Mouse (Mus musculus): ENCODE data around the gene Gm17067. TPM values are rescaled to one million over a fixed set of nuclear protein-coding genes. Genes with fewer than 3 reads are reported as not detected.
"Not testable (repeated sequence)": the region's sequence is repeated elsewhere in the genome, so short reads cannot be mapped to it uniquely, and the experiment has no call there.

Gm17067 gene
- total and polyA plus RNA-seq, 3 experiments = not detected

- intact Hi-C loops (cut with DNase I); H3K9ac ChIP-seq (ENCODE audit: low read depth, low read length); H3K4me1 ChIP-seq (ENCODE audit: control insufficient read depth, insufficient read depth, low read length); H3K27me3 ChIP-seq (ENCODE audit: control insufficient read depth, insufficient read depth, low read length); DNase-seq; H3K79me2 ChIP-seq (replicated peaks; ENCODE audit: control insufficient read depth, insufficient read depth, low read length); H3K27ac ChIP-seq; H3K36me3 ChIP-seq (ENCODE audit: control insufficient read depth, insufficient read depth, low read length); H3K4me3 ChIP-seq: not testable (repeated sequence)
- WGBS = 70% methylated on average over 5 of the region's 5 CpGs
- TF ChIP-seq CTCF (IDR thresholded peaks at IDR 0.05) = 0 out of 2 replicates have a peak, but pooled peaks have one; percentile 8
Observed at GRCm38 (mm10) chr7:42660140-42660539, 66.7 kb downstream of the Gm17067 start.

Other genes with a start within 250 kb of the Gm17067 start
- gene Zfp141, start 221.3 kb downstream of the Gm17067 start, total RNA-seq (2021) = 1 to 10 TPM; 4.1 to 4.2 TPM
- 1.7 and 3.1 TPM in 2 replicates for gene Zfp141, start 221.3 kb downstream of the Gm17067 start, polyA plus RNA-seq (2012; rRNA removed)
- not detected for gene Gm21028, start 148.4 kb downstream of the Gm17067 start, total RNA-seq (2021)
- gene Gm21028, start 148.4 kb downstream of the Gm17067 start, polyA plus RNA-seq (2012; rRNA removed) = not detected in 2 replicates
- gene Zfp977, start 134.5 kb downstream of the Gm17067 start, total RNA-seq (2021) = under 1 TPM; 0.50 to 0.73 TPM
- gene Zfp977, start 134.5 kb downstream of the Gm17067 start, polyA plus RNA-seq (2012; rRNA removed) = 0.12 and 0.18 TPM in 2 replicates
- 1 to 10 TPM; 2.0 to 2.4 TPM for gene Zfp976, start 84.4 kb downstream of the Gm17067 start, total RNA-seq (2021)
- gene Zfp976, start 84.4 kb downstream of the Gm17067 start, polyA plus RNA-seq (2012; rRNA removed) = 0.31 and 0.61 TPM in 2 replicates
- 1 to 10 TPM; 3.5 to 4.0 TPM for gene Zfp975, start 34.3 kb downstream of the Gm17067 start, total RNA-seq (2021)
- gene Zfp975, start 34.3 kb downstream of the Gm17067 start, polyA plus RNA-seq (2012; rRNA removed) = 0.53 and 1.1 TPM in 2 replicates
- gene Vmn2r62, start 66.5 kb upstream of the Gm17067 start, total RNA-seq (2021) = not detected
- not detected in 2 replicates for gene Vmn2r62, start 66.5 kb upstream of the Gm17067 start, polyA plus RNA-seq (2012; rRNA removed)
- under 1 TPM; 0.08 to 0.11 TPM for gene Gm2381, start 140.2 kb upstream of the Gm17067 start, total RNA-seq (2021)
- not detected in 2 replicates for gene Gm2381, start 140.2 kb upstream of the Gm17067 start, polyA plus RNA-seq (2012; rRNA removed)
- not detected for gene Vmn2r63, start 206.8 kb upstream of the Gm17067 start, total RNA-seq (2021)
- not detected in 2 replicates for gene Vmn2r63, start 206.8 kb upstream of the Gm17067 start, polyA plus RNA-seq (2012; rRNA removed)